Mouse (Mus musculus) lung, postnatal 0 days (tissue): ENCODE results near the gene 6430548M08Rik. TPM values are rescaled to one million over a fixed set of nuclear protein-coding genes. Genes with fewer than 3 reads are reported as not detected.

Experiments
- ATAC-seq: fragments of 200-750 bp; cut with Nextera tagmentation; 2 replicates; pipeline ENCODE4 v1.8.0; 2017; ENCODE audit warnings: moderate library complexity
- DNase-seq: peaks from one replicate; pipeline ENCODE4 v3.0.0-alpha.2; 2016; ENCODE audit warnings: low spot score
- H3K27ac ChIP-seq: fragments of 300-500 bp; sonication (generic); 2 replicates; pipeline ENCODE4 v1.5.1; 2014; ENCODE audit warnings: antibody characterized with exemption, mild to moderate bottlenecking, low read length, mixed read lengths
- H3K27me3 ChIP-seq: fragments of 300-500 bp; sonication (generic); replicated peaks from 2 replicates; pipeline ENCODE4 v1.6.1; 2014; ENCODE audit warnings: low read length, mixed read lengths; ENCODE audit not compliant: insufficient read depth
- H3K36me3 ChIP-seq: fragments of 300-500 bp; sonication (generic); 2 replicates; pipeline ENCODE4 v1.6.1; 2014; ENCODE audit warnings: low read length, mixed read lengths; ENCODE audit not compliant: insufficient read depth
- H3K4me1 ChIP-seq: fragments of 300-500 bp; sonication (generic); 2 replicates; pipeline ENCODE4 v1.6.1; 2014; ENCODE audit warnings: antibody characterized with exemption, low read depth, low read length, mixed read lengths; ENCODE audit not compliant: insufficient read depth
- H3K4me2 ChIP-seq: fragments of 300-500 bp; sonication (generic); replicated peaks from 2 replicates; pipeline ENCODE4 v1.6.1; 2014; ENCODE audit warnings: low read depth, mild to moderate bottlenecking, low read length, moderate library complexity, mixed read lengths
- H3K4me3 ChIP-seq: fragments of 300-500 bp; sonication (generic); 2 replicates; pipeline ENCODE4 v1.5.1; 2014; ENCODE audit warnings: low read depth, low read length
- H3K9ac ChIP-seq: fragments of 300-500 bp; sonication (generic); replicated peaks from 2 replicates; pipeline ENCODE4 v1.6.1; 2014; ENCODE audit warnings: low read depth, mild to moderate bottlenecking
- H3K9me3 ChIP-seq: fragments of 300-500 bp; sonication (generic); 2 replicates; pipeline ENCODE4 v1.6.1; 2016; ENCODE audit warnings: low read length, mixed read lengths
- CTCF ChIP-seq: IDR thresholded peaks from 2 replicates; pipeline ENCODE4 v1.5.1; 2016; ENCODE audit warnings: antibody characterized with exemption, mild to moderate bottlenecking
- EP300 ChIP-seq: IDR thresholded peaks from 2 replicates; pipeline ENCODE4 v1.6.1; 2016; ENCODE audit warnings: antibody characterized with exemption, mild to moderate bottlenecking, control low read depth
- WGBS: fragments of 180-500 bp; shearing (Covaris S2); extraction: QIAGEN DNeasy Blood & Tissue Kit; methylation state at CpG from one replicate; pipeline ENCODE4 v1.1.7; 2014; 5-methylcytosine and 5-hydroxymethylcytosine counted together
- polyA plus RNA-seq: library from polyadenylated mRNA; unstranded; fragments of >200 nt; fragmentation: Nextera tagmentation; extraction: Ambion mirVana; gene quantifications from 2 replicates; pipeline ENCODE4 v1.2.1, GENCODE M21; 2015

Gene 6430548M08Rik
- polyA plus RNA-seq, 1 experiment from 2014 or later, result 16.3 TPM

- TF ChIP-seq CTCF (peak; percentile 20; the same call in 1 of the 2 replicates), EP300 (peak; percentile 39)
- H3K4me2 ChIP-seq, result peak overlapping the region; percentile 47
- H3K4me1 ChIP-seq, result peaks cover 24% of the 10 kb centered on the region; the same call in 1 of the 2 replicates
- peak overlapping the region; percentile 84 for H3K27ac ChIP-seq
- no peak overlapping the region for H3K4me3 ChIP-seq
- no peaks in the 10 kb centered on the region for H3K27me3 ChIP-seq
- ATAC-seq (peak; percentile 94), DNase-seq (peak; percentile 94)
- no peak overlapping the region for H3K9ac ChIP-seq
- H3K36me3 ChIP-seq, result no peaks in the 10 kb centered on the region
- 21% methylated on average over 19 of the region's 20 CpGs for WGBS
- no peaks in the 10 kb centered on the region for H3K9me3 ChIP-seq
Observed at GRCm38 (mm10) chr8:120190810-120191413, 77.0 kb downstream of the 6430548M08Rik start.

GRCm38 (mm10) chr8:120191633-120192032 lies 77.7 kb downstream of the 6430548M08Rik start:
- H3K9ac ChIP-seq, result no peak overlapping the region
- 44% methylated on average over 5 of the region's 5 CpGs for WGBS
- H3K27ac ChIP-seq, result no peak overlapping the region
- no peaks in the 10 kb centered on the region for H3K36me3 ChIP-seq
- H3K4me1 ChIP-seq, result peaks cover 17% of the 10 kb centered on the region; the same call in 1 of the 2 replicates
- H3K9me3 ChIP-seq, result no peaks in the 10 kb centered on the region
- H3K4me3 ChIP-seq, result no peak overlapping the region
- ATAC-seq, result no peak
- DNase-seq, result peak; percentile 9
- no peaks in the 10 kb centered on the region for H3K27me3 ChIP-seq
- TF ChIP-seq CTCF (no peak), EP300 (no peak)
- no peak overlapping the region for H3K4me2 ChIP-seq

- Histone ChIP-seq H3K4me2 (no peak overlapping the region), H3K9me3 (no peaks in the 10 kb centered on the region), H3K4me1 (peaks cover 16% of the 10 kb centered on the region; the same call in 1 of the 2 replicates), H3K9ac (no peak overlapping the region), H3K27me3 (no peaks in the 10 kb centered on the region), H3K4me3 (no peak overlapping the region), H3K36me3 (no peaks in the 10 kb centered on the region), H3K27ac (no peak overlapping the region)
- 93% methylated on average over 5 of the region's 5 CpGs for WGBS
- no peak for DNase-seq
- no peak for TF ChIP-seq CTCF
- no peak for TF ChIP-seq EP300
- no peak for ATAC-seq
Observed at GRCm38 (mm10) chr8:120192118-120192517, 78.2 kb downstream of the 6430548M08Rik start.

GRCm38 (mm10) chr8:120201351-120201750 lies 87.4 kb downstream of the 6430548M08Rik start:
- Histone ChIP-seq H3K27ac (no peak overlapping the region), H3K4me3 (no peak overlapping the region), H3K4me2 (no peak overlapping the region), H3K9me3 (0 out of 2 replicates have a peak, but pooled peaks cover 4% of the 10 kb centered on the region), H3K36me3 (no peaks in the 10 kb centered on the region), H3K4me1 (peaks cover 11% of the 10 kb centered on the region), H3K9ac (no peak overlapping the region), H3K27me3 (no peaks in the 10 kb centered on the region)
- WGBS, result 89% methylated on average over 6 of the region's 6 CpGs
- ATAC-seq (no peak), DNase-seq (no peak)
- TF ChIP-seq CTCF, result no peak
- no peak for TF ChIP-seq EP300

GRCm38 (mm10) chr8:120202546-120202945 lies 88.6 kb downstream of the 6430548M08Rik start:
- Histone ChIP-seq H3K4me2 (no peak overlapping the region), H3K36me3 (no peaks in the 10 kb centered on the region), H3K27ac (no peak overlapping the region), H3K9ac (no peak overlapping the region), H3K4me3 (no peak overlapping the region), H3K9me3 (0 out of 2 replicates have a peak, but pooled peaks cover 4% of the 10 kb centered on the region), H3K4me1 (peaks cover 11% of the 10 kb centered on the region), H3K27me3 (no peaks in the 10 kb centered on the region)
- ATAC-seq (peak; percentile 87), DNase-seq (peak; percentile 93)
- no peak for TF ChIP-seq CTCF
- peak; percentile 56; the same call in 1 of the 2 replicates for TF ChIP-seq EP300
- WGBS, result 41% methylated on average over 3 of the region's 3 CpGs

GRCm38 (mm10) chr8:120204736-120205360 lies 90.9 kb downstream of the 6430548M08Rik start:
- DNase-seq, result peak; percentile 82
- Histone ChIP-seq H3K27ac (no peak overlapping the region; the same call in 1 of the 2 replicates), H3K27me3 (no peaks in the 10 kb centered on the region), H3K36me3 (no peaks in the 10 kb centered on the region), H3K9ac (no peak overlapping the region), H3K4me1 (peaks cover 11% of the 10 kb centered on the region), H3K4me2 (no peak overlapping the region), H3K9me3 (0 out of 2 replicates have a peak, but pooled peaks cover under 1% of the 10 kb centered on the region), H3K4me3 (no peak overlapping the region)
- peak; percentile 63 for ATAC-seq
- peak; percentile 70 for TF ChIP-seq EP300
- TF ChIP-seq CTCF, result no peak
- 52% methylated on average over 7 of the region's 7 CpGs for WGBS
